Mouse (Mus musculus): ENCODE measurements around the gene Acr. TPM values are rescaled to one million over a fixed set of nuclear protein-coding genes. Genes with fewer than 3 reads are reported as not detected.

Gene Acr
- total and polyA plus RNA-seq, 3 experiments = not detected

- Histone ChIP-seq H3K4me2 (ENCODE audit: insufficient read depth, low read depth, poor library complexity, severe bottlenecking) (no peak overlapping the region), H3K9me3 (replicated peaks; ENCODE audit: low read length) (peaks cover 3% of the 10 kb centered on the region), H3K4me1 (ENCODE audit: control insufficient read depth in 1 of 2, insufficient read depth in 2 of 2) (peaks cover 0 to 2% of the 10 kb centered on the region in 2 experiments; a peak in 1 of 4 replicates), H3K79me2 (replicated peaks; ENCODE audit: control insufficient read depth, extremely low read depth, insufficient read depth, poor library complexity, severe bottlenecking) (no peaks in the 10 kb centered on the region), H3K27ac (ENCODE audit: insufficient read depth, low read depth) (no peak overlapping the region), H3K4me3 (replicated peaks in 1 of 3; ENCODE audit: low read depth in 2 of 3, low read length in 2 of 3, poor library complexity in 1 of 3) (no peak overlapping the region), H3K36me3 (replicated peaks in 1 of 2; ENCODE audit: control insufficient read depth in 1 of 2, insufficient read depth in 1 of 2, low read length in 1 of 2) (no peaks in the 10 kb centered on the region), H3K9ac (ENCODE audit: insufficient read depth, low read depth) (no peak overlapping the region), H3K27me3 (replicated peaks) (peaks cover 42% of the 10 kb centered on the region)
- no peak for DNase-seq (ENCODE audit: extremely low read depth)
- in situ Hi-C loops (cut with MboI; ENCODE audit: low pct_ligation_motif_present, low pct_unique_long_range_greater_than_20kb, low sequenced_read_pairs) (no loop called here), dilution Hi-C loops (cut with MboI; ENCODE audit: extremely low pct_ligation_motif_present, extremely low pct_unique_long_range_greater_than_20kb, low sequenced_read_pairs) (no loop called here)
- TF ChIP-seq GABPA (IDR thresholded peaks at IDR 0.05; ENCODE audit: insufficient replicate concordance, low read depth, low read length) = no peak
- no peak for TF ChIP-seq MAZ (IDR thresholded peaks at IDR 0.05; ENCODE audit: low read depth, low read length)
- no peak for TF ChIP-seq PAX5 (IDR thresholded peaks at IDR 0.05; ENCODE audit: low read length)
- TF ChIP-seq USF2 (conservative IDR thresholded peaks at IDR 0.05; ENCODE audit: low read depth, low read length) = no peak
- no peak for TF ChIP-seq MAX (IDR thresholded peaks at IDR 0.05; ENCODE audit: low read length)
- no peak for TF ChIP-seq UBTF (IDR thresholded peaks at IDR 0.05; ENCODE audit: low read depth, low read length)
- no peak for TF ChIP-seq NELFE (IDR thresholded peaks at IDR 0.05; ENCODE audit: low read depth, low read length)
- no peak for TF ChIP-seq POLR2AphosphoS2 (IDR thresholded peaks at IDR 0.05; ENCODE audit: low read depth, low read length)
- no peak for TF ChIP-seq ETS1 (conservative IDR thresholded peaks at IDR 0.05; ENCODE audit: low read depth, low read length)
- no peak for TF ChIP-seq ZMIZ1 (IDR thresholded peaks at IDR 0.05; ENCODE audit: low read depth, low read length)
- TF ChIP-seq SIN3A (IDR thresholded peaks at IDR 0.05; ENCODE audit: low read length) = no peak
Observed at GRCm38 (mm10) chr15:89556401-89557178, 11.5 kb upstream of the Acr start.

GRCm38 (mm10) chr15:89557179-89557995, 10.7 kb upstream of the Acr start:
- Histone ChIP-seq H3K9me3 (replicated peaks; ENCODE audit: low read length) (peaks cover 3% of the 10 kb centered on the region), H3K36me3 (replicated peaks in 1 of 2; ENCODE audit: control insufficient read depth in 1 of 2, insufficient read depth in 1 of 2, low read length in 1 of 2) (no peaks in the 10 kb centered on the region), H3K9ac (ENCODE audit: insufficient read depth, low read depth) (no peak overlapping the region), H3K4me2 (ENCODE audit: insufficient read depth, low read depth, poor library complexity, severe bottlenecking) (no peak overlapping the region), H3K27me3 (replicated peaks) (peaks cover 35% of the 10 kb centered on the region), H3K27ac (ENCODE audit: insufficient read depth, low read depth) (no peak overlapping the region), H3K4me1 (ENCODE audit: control insufficient read depth in 1 of 2, insufficient read depth in 2 of 2) (peaks cover 0 to 2% of the 10 kb centered on the region in 2 experiments; a peak in 1 of 4 replicates), H3K79me2 (replicated peaks; ENCODE audit: control insufficient read depth, extremely low read depth, insufficient read depth, poor library complexity, severe bottlenecking) (no peaks in the 10 kb centered on the region), H3K4me3 (replicated peaks in 1 of 3; ENCODE audit: low read depth in 2 of 3, low read length in 2 of 3, poor library complexity in 1 of 3) (no peak overlapping the region)
- dilution Hi-C loops (cut with MboI; ENCODE audit: extremely low pct_ligation_motif_present, extremely low pct_unique_long_range_greater_than_20kb, low sequenced_read_pairs) = no loop called here
- TF ChIP-seq TBP (conservative IDR thresholded peaks at IDR 0.05; ENCODE audit: low read depth, low read length) (no peak), ZC3H11A (IDR thresholded peaks at IDR 0.05; ENCODE audit: low read depth, low read length) (no peak), CHD2 (IDR thresholded peaks at IDR 0.05; ENCODE audit: low read length) (no peak)
- DNase-seq (ENCODE audit: extremely low read depth) = no peak
- in situ Hi-C loops (cut with MboI; ENCODE audit: low pct_ligation_motif_present, low pct_unique_long_range_greater_than_20kb, low sequenced_read_pairs) = no loop called here
